Mouse (Mus musculus) gastrocnemius, adult 2 months (tissue): Measurements from ENCODE around the gene Hdac11. TPM values are rescaled to one million over a fixed set of nuclear protein-coding genes. Genes with fewer than 3 reads are reported as not detected.
"Not testable (repeated sequence)": the region's sequence is repeated elsewhere in the genome, so short reads cannot be mapped to it uniquely, and the experiment has no call there.

Experiments
- DNase-seq: peaks from one replicate; pipeline ENCODE4 v3.0.0; 2022
- H3K27ac ChIP-seq: fragments of 200-600 bp; 2 replicates; pipeline ENCODE4 v1.8.1; 2022; ENCODE audit warnings: mild to moderate bottlenecking
- H3K4me3 ChIP-seq: fragments of 200-600 bp; 2 replicates; pipeline ENCODE4 v1.8.1; 2022; ENCODE audit warnings: mild to moderate bottlenecking, moderate library complexity
- CTCF ChIP-seq: fragments of 200-600 bp; IDR thresholded peaks from 2 replicates; pipeline ENCODE4 v1.8.1; 2022; ENCODE audit warnings: antibody characterized with exemption, mild to moderate bottlenecking, moderate library complexity
- intact Hi-C: fragments of 180-260 bp; cut with DNase I; formaldehyde crosslinking; loops from one replicate; pipeline ENCODE4 v1.15.1; 2025
- total RNA-seq, 2 experiments: library from RNA; stranded (reverse); gene quantifications; 2 replicates each; pipeline ENCODE4 v1.2.3; 2021

Gene Hdac11
- total RNA-seq, 2 experiments from 2014 or later = 5.1 to 6.5 TPM

- Histone ChIP-seq H3K27ac (peak within 1 kb of the TSS; percentile 91), H3K4me3 (peak within 1 kb of the TSS; percentile 91)
- peak; percentile 97 for DNase-seq
- TF ChIP-seq CTCF = peak; percentile 75
- intact Hi-C loops = loop anchor here (5.0 kb wide), 1 partner anchor 39 kb away; no protein-coding TSS in a partner anchor
These were observed 40.0 kb upstream of the Hdac11 start, which contains the start of gene Nup210 for GRCm38 (mm10) chr6:91116244-91117145. TSS of gene Nup210 (minus strand) at chr6:91116829.

GRCm38 (mm10) chr6:91117149-91117548 is 39.3 kb upstream of the Hdac11 start:
- no peak for TF ChIP-seq CTCF
- peak; percentile 37 for DNase-seq
- peak overlapping the region; percentile 91 for H3K27ac ChIP-seq
- intact Hi-C loops = loop anchor here (5.0 kb wide), 1 partner anchor 40 kb away; no protein-coding TSS in a partner anchor
- H3K4me3 ChIP-seq = peak overlapping the region; percentile 91

GRCm38 (mm10) chr6:91118526-91118925 is 37.9 kb upstream of the Hdac11 start:
- Histone ChIP-seq H3K27ac (no peak overlapping the region), H3K4me3 (no peak overlapping the region)
- DNase-seq = no peak
- TF ChIP-seq CTCF = no peak
- intact Hi-C loops = loop anchor here (5.0 kb wide), 1 partner anchor 41 kb away; no protein-coding TSS in a partner anchor

- Histone ChIP-seq H3K27ac (no peak overlapping the region), H3K4me3 (no peak overlapping the region)
- TF ChIP-seq CTCF = no peak
- DNase-seq = no peak
- intact Hi-C loops = loop anchor here (10.0 kb wide), 1 partner anchor 385 kb away; no protein-coding TSS in a partner anchor
These were observed 36.3 kb upstream of the Hdac11 start for GRCm38 (mm10) chr6:91120206-91120605.

- H3K4me3 ChIP-seq, H3K27ac ChIP-seq, DNase-seq: not testable (repeated sequence)
- intact Hi-C loops = loop anchor here (10.0 kb wide), 1 partner anchor 386 kb away; no protein-coding TSS in a partner anchor
These were observed 35.4 kb upstream of the Hdac11 start for GRCm38 (mm10) chr6:91121089-91121488.

GRCm38 (mm10) chr6:91123453-91123852 is 33.0 kb upstream of the Hdac11 start:
- intact Hi-C loops = loop anchor here (10.0 kb wide), 1 partner anchor 389 kb away; no protein-coding TSS in a partner anchor
- no peak overlapping the region for H3K27ac ChIP-seq
- TF ChIP-seq CTCF = no peak
- no peak for DNase-seq
- no peak overlapping the region for H3K4me3 ChIP-seq

GRCm38 (mm10) chr6:91124286-91125227 is 31.9 kb upstream of the Hdac11 start:
- no peak for TF ChIP-seq CTCF
- DNase-seq = no peak
- H3K4me3 ChIP-seq = no peak overlapping the region
- intact Hi-C loops = loop anchor here (10.0 kb wide), 1 partner anchor 390 kb away; no protein-coding TSS in a partner anchor
- H3K27ac ChIP-seq = peak overlapping the region; percentile 53

- intact Hi-C loops = loop anchor here (10.0 kb wide), 1 partner anchor 390 kb away; no protein-coding TSS in a partner anchor
- peak overlapping the region; percentile 53 for H3K27ac ChIP-seq
- TF ChIP-seq CTCF = no peak
- H3K4me3 ChIP-seq = no peak overlapping the region
- DNase-seq = no peak
These were observed 31.3 kb upstream of the Hdac11 start for GRCm38 (mm10) chr6:91125228-91125585.

- Histone ChIP-seq H3K27ac (no peak overlapping the region), H3K4me3 (no peak overlapping the region)
- no peak for DNase-seq
- intact Hi-C loops = loop anchor here (10.0 kb wide), 1 partner anchor 394 kb away; no protein-coding TSS in a partner anchor
- peak; percentile 42 for TF ChIP-seq CTCF
These were observed 27.5 kb upstream of the Hdac11 start for GRCm38 (mm10) chr6:91128996-91129395.

GRCm38 (mm10) chr6:91130856-91131255 is 25.6 kb upstream of the Hdac11 start:
- Histone ChIP-seq H3K27ac (no peak overlapping the region), H3K4me3 (no peak overlapping the region)
- no peak for DNase-seq
- no peak for TF ChIP-seq CTCF
- intact Hi-C loops = no loop called here

- TF ChIP-seq CTCF = no peak
- intact Hi-C loops = no loop called here
- no peak for DNase-seq
- H3K27ac ChIP-seq = no peak overlapping the region
- H3K4me3 ChIP-seq = no peak overlapping the region
These were observed 19.0 kb upstream of the Hdac11 start for GRCm38 (mm10) chr6:91137343-91137956.

- Histone ChIP-seq H3K4me3 (no peak overlapping the region), H3K27ac (no peak overlapping the region)
- TF ChIP-seq CTCF = peak; percentile 86
- DNase-seq = peak; percentile 85
- intact Hi-C loops = loop anchor here (2.0 kb wide), 2 partner anchors 81 to 321 kb away; no protein-coding TSS in a partner anchor
These were observed 16.6 kb upstream of the Hdac11 start for GRCm38 (mm10) chr6:91139846-91140245.
